ENCODE assay signal across 29 mouse cellular contexts in genomic region chr4:57185462-57185861, GRCm38 (mm10). TPM values are rescaled to one million over a fixed set of nuclear protein-coding genes. Genes with fewer than 3 reads are reported as not detected.
DNase-seq lines count a peak whose midpoint lies in the region; ATAC-seq and TF ChIP-seq lines count a peak whose summit lies in the region.
"Had no signal": no experiment of that assay in that cellular context is flagged by ENCODE, and none has a peak within 500 bp of the region (broad histone marks: within the 10 kb centered on the region; RNA-seq: fewer than 3 reads in every experiment).

No protein-coding gene starts in this region.

- TF ChIP-seq EP300 in stomach, postnatal 0 days (optimal IDR thresholded peaks at IDR 0.05) = no peak

- no peak overlapping the region for H3K4me3 ChIP-seq in midbrain, embryonic 10.5 days
- H3K4me3 ChIP-seq in midbrain, embryonic 16.5 days (ENCODE audit: low read depth, low read length) = no peak overlapping the region
- no peak overlapping the region for H3K4me3 ChIP-seq in intestine, embryonic 14.5 days (ENCODE audit: low read depth, low read length)
- H3K4me3 ChIP-seq in stomach, postnatal 0 days (ENCODE audit: low read depth, low read length) = no peak overlapping the region
- H3K4me3 ChIP-seq: embryonic facial prominence, embryonic 15.5 days; forebrain, embryonic 15.5 days; heart, embryonic 10.5 days; heart, embryonic 15.5 days; layer of hippocampus, adult 2 months; limb, embryonic 13.5 days; midbrain, embryonic 13.5 days had no signal

- no peak overlapping the region for H3K9ac ChIP-seq in midbrain, embryonic 16.5 days (ENCODE audit: low read depth, low read length)
- H3K9ac ChIP-seq in intestine, embryonic 14.5 days (ENCODE audit: low read length) = no peak overlapping the region
- no peak overlapping the region for H3K9ac ChIP-seq in stomach, postnatal 0 days (ENCODE audit: low read length)
- H3K9ac ChIP-seq: embryonic facial prominence, embryonic 15.5 days; forebrain, embryonic 15.5 days; heart, embryonic 15.5 days; hindbrain, embryonic 14.5 days; limb, embryonic 13.5 days; midbrain, embryonic 13.5 days had no signal

- TF ChIP-seq CTCF in stomach, postnatal 0 days (IDR thresholded peaks at IDR 0.05; ENCODE audit: low read depth) = no peak

- no peaks in the 10 kb centered on the region for H3K27me3 ChIP-seq in midbrain, embryonic 10.5 days (ENCODE audit: low read depth, poor library complexity, severe bottlenecking)
- no peaks in the 10 kb centered on the region for H3K27me3 ChIP-seq in midbrain, embryonic 16.5 days (ENCODE audit: control insufficient read depth, insufficient read depth, low read depth, low read length)
- no peaks in the 10 kb centered on the region for H3K27me3 ChIP-seq in intestine, embryonic 14.5 days (replicated peaks; ENCODE audit: control insufficient read depth, insufficient read depth, low read length)
- no peaks in the 10 kb centered on the region for H3K27me3 ChIP-seq in stomach, postnatal 0 days (ENCODE audit: control insufficient read depth, insufficient read depth, low read length)
- H3K27me3 ChIP-seq: embryonic facial prominence, embryonic 15.5 days; forebrain, embryonic 15.5 days; heart, embryonic 15.5 days; limb, embryonic 13.5 days; midbrain, embryonic 13.5 days had no signal

- WGBS in midbrain, embryonic 10.5 days = 84% methylated on average over 8 of the region's 8 CpGs
- WGBS in midbrain, embryonic 16.5 days = 88% methylated on average over 8 of the region's 8 CpGs
- WGBS in intestine, embryonic 14.5 days = 58% methylated on average over 8 of the region's 8 CpGs
- WGBS in large intestine, adult 2 months = 35% methylated on average over 8 of the region's 8 CpGs
- 51% methylated on average over 8 of the region's 8 CpGs for WGBS in stomach, postnatal 0 days

- H3K27ac ChIP-seq in midbrain, embryonic 10.5 days (replicated peaks) = peak overlapping the region; percentile 24; the same call in 1 of the 2 replicates
- H3K27ac ChIP-seq in midbrain, embryonic 16.5 days (ENCODE audit: low read length) = no peak overlapping the region
- peak overlapping the region; percentile 80 for H3K27ac ChIP-seq in intestine, embryonic 14.5 days (ENCODE audit: low read depth)
- 0 out of 2 replicates have a peak overlapping the region, but pooled peaks have one; percentile 61 for H3K27ac ChIP-seq in stomach, postnatal 0 days (replicated peaks)
- H3K27ac ChIP-seq: embryonic facial prominence, embryonic 15.5 days; forebrain, embryonic 15.5 days; heart, embryonic 10.5 days; heart, embryonic 15.5 days; hindbrain, embryonic 14.5 days; layer of hippocampus, adult 2 months; limb, embryonic 13.5 days; midbrain, embryonic 13.5 days had no signal

- H3K9me3 ChIP-seq in midbrain, embryonic 10.5 days (replicated peaks) = no peaks in the 10 kb centered on the region
- no peaks in the 10 kb centered on the region for H3K9me3 ChIP-seq in midbrain, embryonic 16.5 days (replicated peaks; ENCODE audit: control insufficient read depth, low read length, poor library complexity, severe bottlenecking)
- no peaks in the 10 kb centered on the region for H3K9me3 ChIP-seq in intestine, embryonic 14.5 days (ENCODE audit: control insufficient read depth, low read length)
- no peaks in the 10 kb centered on the region for H3K9me3 ChIP-seq in stomach, postnatal 0 days (ENCODE audit: control insufficient read depth, low read length)
- H3K9me3 ChIP-seq: embryonic facial prominence, embryonic 15.5 days; forebrain, embryonic 15.5 days; heart, embryonic 10.5 days; heart, embryonic 15.5 days; limb, embryonic 13.5 days; midbrain, embryonic 13.5 days had no signal

- no peak overlapping the region for H3K4me2 ChIP-seq in midbrain, embryonic 16.5 days (ENCODE audit: low read length)
- peak overlapping the region; percentile 23 for H3K4me2 ChIP-seq in intestine, embryonic 14.5 days (ENCODE audit: low read length)
- no peak overlapping the region for H3K4me2 ChIP-seq in stomach, postnatal 0 days (replicated peaks; ENCODE audit: low read depth)
- H3K4me2 ChIP-seq: embryonic facial prominence, embryonic 15.5 days; forebrain, embryonic 15.5 days; heart, embryonic 15.5 days; hindbrain, embryonic 14.5 days; limb, embryonic 13.5 days; liver, embryonic 11.5 days; midbrain, embryonic 13.5 days had no signal

- no peak for DNase-seq in midbrain, embryonic 10.5 days (ENCODE audit: low spot score)
- no peak for DNase-seq in intestine, embryonic 14.5 days (ENCODE audit: low spot score)
- peak; percentile 45 for DNase-seq in large intestine, adult 2 months (ENCODE audit: low read depth, low spot score)
- peak; percentile 61 for DNase-seq in stomach, postnatal 0 days (ENCODE audit: low spot score)
- no peak for DNase-seq in urinary bladder, adult 2 months (ENCODE audit: low spot score)
- DNase-seq: adrenal gland, adult 8-10 months; B cell, adult 2 months; cerebellum, adult 8-10 months; cerebellum, postnatal 25 days; gastrocnemius, postnatal 25 days; heart, adult 11 months; heart, postnatal 4 days; kidney, postnatal 25 days; lung, postnatal 36 days; right cerebral cortex, postnatal 25 days; spleen, adult 18-20 months had no signal

- ATAC-seq in midbrain, embryonic 16.5 days = no peak
- ATAC-seq in intestine, embryonic 14.5 days (replicated peaks; ENCODE audit: low FRiP score, low TSS enrichment, low read depth) = peak; percentile 61
- ATAC-seq in stomach, postnatal 0 days (ENCODE audit: low FRiP score, low TSS enrichment) = peak; percentile 38
- no peak for ATAC-seq in erythroblast, adult 5-6 weeks (replicated peaks; ENCODE audit: low FRiP score, poor library complexity, severe bottlenecking)
- ATAC-seq: activated CD4-positive, CD25-positive, alpha-beta regulatory T cell, adult 4 months; forebrain, embryonic 15.5 days; inflammation-experienced regulatory T-cells, adult 6 months; midbrain, embryonic 13.5 days had no signal

- peaks cover 15% of the 10 kb centered on the region for H3K4me1 ChIP-seq in midbrain, embryonic 10.5 days
- H3K4me1 ChIP-seq in midbrain, embryonic 16.5 days (ENCODE audit: control insufficient read depth, insufficient read depth, low read length) = no peaks in the 10 kb centered on the region
- 0 out of 2 replicates have a peak, but pooled peaks cover 10% of the 10 kb centered on the region for H3K4me1 ChIP-seq in intestine, embryonic 14.5 days (replicated peaks; ENCODE audit: control insufficient read depth, insufficient read depth, low read length)
- no peaks in the 10 kb centered on the region for H3K4me1 ChIP-seq in stomach, postnatal 0 days (replicated peaks; ENCODE audit: control insufficient read depth, insufficient read depth)
- H3K4me1 ChIP-seq: embryonic facial prominence, embryonic 15.5 days; forebrain, embryonic 15.5 days; heart, embryonic 15.5 days; midbrain, embryonic 13.5 days had no signal

- H3K36me3 ChIP-seq in midbrain, embryonic 10.5 days = no peaks in the 10 kb centered on the region
- H3K36me3 ChIP-seq in midbrain, embryonic 16.5 days (ENCODE audit: control insufficient read depth, insufficient read depth, low read length) = no peaks in the 10 kb centered on the region
- H3K36me3 ChIP-seq in intestine, embryonic 14.5 days (ENCODE audit: control insufficient read depth, insufficient read depth, low read length) = no peaks in the 10 kb centered on the region
- no peaks in the 10 kb centered on the region for H3K36me3 ChIP-seq in stomach, postnatal 0 days (ENCODE audit: control insufficient read depth, insufficient read depth, low read length)
- H3K36me3 ChIP-seq: embryonic facial prominence, embryonic 15.5 days; forebrain, embryonic 15.5 days; heart, embryonic 10.5 days; heart, embryonic 15.5 days; limb, embryonic 13.5 days; midbrain, embryonic 13.5 days had no signal

RNA-seq across cellular contexts. Expression of gene Epb41l4b, which starts 42.2 kb away (rescaled TPM):
- polyA plus RNA-seq in midbrain, embryonic 10.5 days (2016; fragmentation: Nextera tagmentation; extraction: Ambion mirVana) = 0.37 and 0.52 TPM in 2 replicates
- 3.1 and 4.3 TPM in 2 replicates for polyA plus RNA-seq in midbrain, embryonic 16.5 days (2015; fragmentation: Nextera tagmentation; extraction: Ambion mirVana)
- polyA plus RNA-seq in intestine, embryonic 14.5 days (2014; fragmentation: Nextera tagmentation; extraction: Ambion mirVana) = 12.1 and 19.6 TPM in 2 replicates
- polyA plus RNA-seq in large intestine, adult 2 months (2012; rRNA removed) = 107 and 133 TPM in 2 replicates
- 23.0 and 23.5 TPM in 2 replicates for polyA plus RNA-seq in stomach, postnatal 0 days (2015; fragmentation: Nextera tagmentation; extraction: Ambion mirVana)
- 38.1 and 38.6 TPM in 2 replicates for polyA plus RNA-seq in urinary bladder, adult 2 months (2012; rRNA removed)
- 0.63 TPM in 1 of 2 replicates, not detected in the other for total RNA-seq in erythroblast, adult 5-6 weeks (2015; ENCODE audit: low replicate concordance)
- total RNA-seq in erythroblast, adult 5-6 weeks (2017; ENCODE audit: low replicate concordance) = 3.9 TPM in 1 of 2 replicates, not detected in the other
- polyA plus RNA-seq: activated CD4-positive, CD25-positive, alpha-beta regulatory T cell, adult 4 months; inflammation-experienced regulatory T-cells, adult 6 months had no signal

Comparison
In these comparisons a context has a peak if more than half of its experiments do, and no peak if none do; other contexts are left out.
1. DNase-seq: peak in large intestine, adult 2 months (single experiment) and stomach, postnatal 0 days (single experiment); none in midbrain, embryonic 10.5 days (single experiment), intestine, embryonic 14.5 days (single experiment) and urinary bladder, adult 2 months (single experiment).
2. ATAC-seq: peak in intestine, embryonic 14.5 days (single experiment) and stomach, postnatal 0 days (single experiment); none in midbrain, embryonic 16.5 days (single experiment) and erythroblast, adult 5-6 weeks (single experiment).